Mouse (Mus musculus) kidney, postnatal 0 days (tissue): Measurements from ENCODE around the gene Palmd. TPM values are rescaled to one million over a fixed set of nuclear protein-coding genes. Genes with fewer than 3 reads are reported as not detected.
A peak's percentile ranks its signal among the peaks of the same experiment; 100 is the strongest.

ENCODE experiments used
- ATAC-seq: fragments of 200-750 bp; cut with Nextera tagmentation; replicated peaks from 2 replicates; pipeline ENCODE4 v1.8.0; 2017; ENCODE audit warnings: low read depth, moderate number of reproducible peaks, moderate TSS enrichment, moderate library complexity; ENCODE audit not compliant: low FRiP score
- DNase-seq: peaks from one replicate; pipeline ENCODE4 v3.0.0-alpha.2; 2016; ENCODE audit warnings: low spot score
- H3K27ac ChIP-seq: fragments of 300-500 bp; sonication (generic); 2 replicates; pipeline ENCODE4 v1.5.1; 2014; ENCODE audit warnings: mild to moderate bottlenecking
- H3K27me3 ChIP-seq: fragments of 300-500 bp; sonication (generic); 2 replicates; pipeline ENCODE4 v1.6.1; 2014; ENCODE audit warnings: low read length, mixed read lengths; ENCODE audit not compliant: insufficient read depth
- H3K36me3 ChIP-seq: fragments of 300-500 bp; sonication (generic); 2 replicates; pipeline ENCODE4 v1.6.1; 2014; ENCODE audit warnings: low read length, mixed read lengths; ENCODE audit not compliant: insufficient read depth
- H3K4me1 ChIP-seq: fragments of 300-500 bp; sonication (generic); replicated peaks from 2 replicates; pipeline ENCODE4 v1.6.1; 2014; ENCODE audit warnings: antibody characterized with exemption, low read length, mixed read lengths; ENCODE audit not compliant: insufficient read depth
- H3K4me2 ChIP-seq: fragments of 300-500 bp; sonication (generic); 2 replicates; pipeline ENCODE4 v1.6.1; 2014; ENCODE audit warnings: mild to moderate bottlenecking, low read length, moderate library complexity, mixed read lengths
- H3K4me3 ChIP-seq: fragments of 300-500 bp; sonication (generic); replicated peaks from 2 replicates; pipeline ENCODE4 v1.5.1; 2014; ENCODE audit warnings: low read depth, low read length
- H3K9ac ChIP-seq: fragments of 300-500 bp; sonication (generic); 2 replicates; pipeline ENCODE4 v1.6.1; 2014; ENCODE audit warnings: low read depth, low read length
- H3K9me3 ChIP-seq: fragments of 300-500 bp; sonication (generic); replicated peaks from 2 replicates; pipeline ENCODE4 v1.6.1; 2016; ENCODE audit warnings: low read length, inconsistent platforms, mixed read lengths
- CTCF ChIP-seq: IDR thresholded peaks from 2 replicates; pipeline ENCODE4 v1.5.1; 2016; ENCODE audit warnings: antibody characterized with exemption, low read depth, mild to moderate bottlenecking, moderate library complexity
- WGBS: fragments of 180-500 bp; shearing (Covaris S2); extraction: QIAGEN DNeasy Blood & Tissue Kit; methylation state at CpG from one replicate; pipeline ENCODE4 v1.1.7; 2014; 5-methylcytosine and 5-hydroxymethylcytosine counted together
- polyA plus RNA-seq: library from polyadenylated mRNA; unstranded; fragments of >200 nt; fragmentation: Nextera tagmentation; extraction: Ambion mirVana; gene quantifications from 2 replicates; pipeline ENCODE4 v1.2.1, GENCODE M21; 2015

Palmd gene
- polyA plus RNA-seq, 1 experiment from 2014 or later, result 2.8 TPM

GRCm38 (mm10) chr3:116917016-116917415 is 51.8 kb downstream of the Palmd start:
- H3K9ac ChIP-seq, result no peak overlapping the region
- H3K27me3 ChIP-seq, result no peaks in the 10 kb centered on the region
- no peaks in the 10 kb centered on the region for H3K4me1 ChIP-seq
- ATAC-seq (no peak), DNase-seq (no peak)
- 90% methylated on average over 4 of the region's 4 CpGs for WGBS
- no peaks in the 10 kb centered on the region for H3K9me3 ChIP-seq
- H3K4me2 ChIP-seq, result no peak overlapping the region
- no peak overlapping the region for H3K4me3 ChIP-seq
- no peaks in the 10 kb centered on the region for H3K36me3 ChIP-seq
- no peak for TF ChIP-seq CTCF
- H3K27ac ChIP-seq, result no peak overlapping the region

GRCm38 (mm10) chr3:116914931-116915330 is 53.9 kb downstream of the Palmd start:
- ATAC-seq, result no peak
- no peak for DNase-seq
- no peaks in the 10 kb centered on the region for H3K4me1 ChIP-seq
- no peaks in the 10 kb centered on the region for H3K36me3 ChIP-seq
- H3K9ac ChIP-seq, result no peak overlapping the region
- no peaks in the 10 kb centered on the region for H3K9me3 ChIP-seq
- no peak overlapping the region for H3K27ac ChIP-seq
- TF ChIP-seq CTCF, result no peak
- H3K4me3 ChIP-seq, result no peak overlapping the region
- H3K27me3 ChIP-seq, result no peaks in the 10 kb centered on the region
- no peak overlapping the region for H3K4me2 ChIP-seq
- WGBS, result 70% methylated on average over 3 of the region's 3 CpGs

- Histone ChIP-seq H3K27ac (no peak overlapping the region), H3K36me3 (no peaks in the 10 kb centered on the region), H3K9me3 (no peaks in the 10 kb centered on the region), H3K4me3 (no peak overlapping the region), H3K4me2 (no peak overlapping the region), H3K9ac (no peak overlapping the region), H3K27me3 (no peaks in the 10 kb centered on the region), H3K4me1 (no peaks in the 10 kb centered on the region)
- no peak for TF ChIP-seq CTCF
- DNase-seq (no peak), ATAC-seq (no peak; the same call in 1 of the 2 replicates)
- 86% methylated on average over 6 of the region's 6 CpGs for WGBS
Observed at GRCm38 (mm10) chr3:116914374-116914773, 54.4 kb downstream of the Palmd start.

- H3K4me3 ChIP-seq, result no peak overlapping the region
- no peaks in the 10 kb centered on the region for H3K4me1 ChIP-seq
- 71% methylated on average over 9 of the region's 9 CpGs for WGBS
- ATAC-seq, result no peak
- no peak overlapping the region for H3K27ac ChIP-seq
- no peaks in the 10 kb centered on the region for H3K36me3 ChIP-seq
- H3K4me2 ChIP-seq, result no peak overlapping the region
- H3K9me3 ChIP-seq, result no peaks in the 10 kb centered on the region
- no peak overlapping the region for H3K9ac ChIP-seq
- TF ChIP-seq CTCF, result no peak
- DNase-seq, result no peak
- no peaks in the 10 kb centered on the region for H3K27me3 ChIP-seq
Observed at GRCm38 (mm10) chr3:116906596-116906995, 62.2 kb downstream of the Palmd start.

GRCm38 (mm10) chr3:116905898-116906297 is 62.9 kb downstream of the Palmd start:
- 79% methylated on average over 16 of the region's 16 CpGs for WGBS
- no peaks in the 10 kb centered on the region for H3K4me1 ChIP-seq
- H3K9me3 ChIP-seq, result no peaks in the 10 kb centered on the region
- no peak overlapping the region for H3K4me3 ChIP-seq
- ATAC-seq, result no peak
- DNase-seq, result no peak
- no peak for TF ChIP-seq CTCF
- no peak overlapping the region for H3K9ac ChIP-seq
- no peak overlapping the region for H3K4me2 ChIP-seq
- no peaks in the 10 kb centered on the region for H3K27me3 ChIP-seq
- no peaks in the 10 kb centered on the region for H3K36me3 ChIP-seq
- H3K27ac ChIP-seq, result no peak overlapping the region

GRCm38 (mm10) chr3:116904158-116904557 is 64.6 kb downstream of the Palmd start:
- Histone ChIP-seq H3K4me3 (no peak overlapping the region), H3K27ac (no peak overlapping the region), H3K9ac (no peak overlapping the region), H3K9me3 (no peaks in the 10 kb centered on the region), H3K27me3 (no peaks in the 10 kb centered on the region), H3K4me1 (no peaks in the 10 kb centered on the region), H3K4me2 (no peak overlapping the region), H3K36me3 (no peaks in the 10 kb centered on the region)
- 24% methylated on average over 6 of the region's 6 CpGs for WGBS
- no peak for ATAC-seq
- DNase-seq, result peak; percentile 83
- TF ChIP-seq CTCF, result peak; percentile 81

- peak; percentile 84 for ATAC-seq
- H3K4me3 ChIP-seq, result no peak overlapping the region
- H3K4me1 ChIP-seq, result no peaks in the 10 kb centered on the region
- DNase-seq, result peak; percentile 9
- no peaks in the 10 kb centered on the region for H3K36me3 ChIP-seq
- WGBS, result 75% methylated on average over 9 of the region's 9 CpGs
- H3K4me2 ChIP-seq, result no peak overlapping the region
- no peaks in the 10 kb centered on the region for H3K9me3 ChIP-seq
- no peaks in the 10 kb centered on the region for H3K27me3 ChIP-seq
- H3K9ac ChIP-seq, result no peak overlapping the region
- no peak for TF ChIP-seq CTCF
- no peak overlapping the region for H3K27ac ChIP-seq
Observed at GRCm38 (mm10) chr3:116892872-116893271, 75.9 kb downstream of the Palmd start.
